Mouse (Mus musculus) ES-Bruce4 (cell line): Measurements from ENCODE around the gene Tnk2.

ENCODE experiments used
- CTCF ChIP-seq: IDR thresholded peaks from one replicate; pipeline ENCODE4 v1.8.1; 2011; ENCODE audit warnings: low read depth, low read length
- POLR2A ChIP-seq: IDR thresholded peaks from one replicate; pipeline ENCODE4 v1.8.1; 2011; ENCODE audit warnings: low read length; ENCODE audit not compliant: insufficient read depth

GRCm38 (mm10) chr16:32642280-32642679, 1.4 kb upstream of the Tnk2 start:
- TF ChIP-seq CTCF = no peak
- no peak for TF ChIP-seq POLR2A
